Mouse (Mus musculus) cerebellum, adult 2 months (tissue): ENCODE results near the gene D630045J12Rik.

Experiments
- CTCF ChIP-seq: fragments of 200-500 bp; IDR thresholded peaks from 2 replicates; pipeline ENCODE4 v1.5.1; 2011; ENCODE audit warnings: low read depth, mild to moderate bottlenecking, control low read depth, low read length, moderate library complexity, borderline replicate concordance; ENCODE audit not compliant: insufficient read depth
- POLR2A ChIP-seq: fragments of 200-500 bp; IDR thresholded peaks from 2 replicates; pipeline ENCODE4 v1.6.1; 2011; ENCODE audit warnings: low read length, control low read depth, borderline replicate concordance; ENCODE audit not compliant: insufficient read depth

DNA sequence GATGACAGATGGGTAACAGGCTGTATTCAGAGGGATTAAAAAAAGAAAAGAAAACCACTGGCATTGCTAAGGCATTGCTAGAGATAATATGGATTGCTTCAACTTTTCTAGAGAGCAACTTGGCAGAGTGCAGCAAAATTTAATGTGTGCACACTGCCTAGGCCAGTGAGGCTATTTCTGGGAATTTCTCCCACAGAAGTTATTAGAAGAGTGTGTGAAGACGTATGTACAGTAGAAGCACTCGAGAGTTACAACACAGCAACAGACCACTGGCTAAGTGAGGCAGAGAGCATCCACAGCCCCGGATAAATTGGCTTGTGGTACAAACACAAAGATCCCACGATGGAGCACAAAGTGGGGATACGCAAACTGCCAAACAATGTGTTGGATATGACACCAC, 11.0 kb downstream of the D630045J12Rik start:
- no peak for TF ChIP-seq CTCF
- no peak for TF ChIP-seq POLR2A
